Mouse (Mus musculus) Muller cell, postnatal 12 days (primary cell): ENCODE measurements around the gene Tpd52l2.
A peak's percentile ranks its signal among the peaks of the same experiment; 100 is the strongest.

ENCODE experiments used
- DNase-seq: peaks from one replicate; pipeline ENCODE4 v3.0.0-alpha.2; 2015; ENCODE audit errors: inconsistent ontology term

Tpd52l2 gene

GRCm38 (mm10) chr2:181496831-181497547 is at the start of gene Tpd52l2:
Gene Tpd52l2 (plus strand): TSS chr2:181497142.
- DNase-seq = peak; percentile 95

GRCm38 (mm10) chr2:181452181-181452580 is 44.8 kb upstream of the Tpd52l2 start:
- DNase-seq = no peak

GRCm38 (mm10) chr2:181453274-181453673 is 43.7 kb upstream of the Tpd52l2 start:
- DNase-seq = no peak

GRCm38 (mm10) chr2:181455899-181456298 is 41.0 kb upstream of the Tpd52l2 start:
- DNase-seq = no peak

- DNase-seq = peak; percentile 21
Measured at GRCm38 (mm10) chr2:181457831-181458230, 39.1 kb upstream of the Tpd52l2 start.

GRCm38 (mm10) chr2:181458411-181459152 is 38.4 kb upstream of the Tpd52l2 start:
- peak; percentile 35 for DNase-seq

- peak; percentile 91 for DNase-seq
Measured at GRCm38 (mm10) chr2:181459153-181459672, 37.7 kb upstream of the Tpd52l2 start, which contains the start of gene Zbtb46. Gene Zbtb46 (minus strand): TSS chr2:181459426.

- peak; percentile 77 for DNase-seq
Measured at GRCm38 (mm10) chr2:181459673-181460621, 37.0 kb upstream of the Tpd52l2 start.

GRCm38 (mm10) chr2:181461536-181462100 is 35.3 kb upstream of the Tpd52l2 start:
- DNase-seq = no peak

- no peak for DNase-seq
Measured at GRCm38 (mm10) chr2:181462604-181463003, 34.3 kb upstream of the Tpd52l2 start.

- peak; percentile 58 for DNase-seq
Measured at GRCm38 (mm10) chr2:181463008-181463738, 33.8 kb upstream of the Tpd52l2 start.

GRCm38 (mm10) chr2:181465423-181465822 is 31.5 kb upstream of the Tpd52l2 start:
- DNase-seq = no peak

- no peak for DNase-seq
Measured at GRCm38 (mm10) chr2:181470285-181470684, 26.7 kb upstream of the Tpd52l2 start.

GRCm38 (mm10) chr2:181471246-181471645 is 25.7 kb upstream of the Tpd52l2 start:
- DNase-seq = no peak

- peak; percentile 32 for DNase-seq
Measured at GRCm38 (mm10) chr2:181472256-181472827, 24.6 kb upstream of the Tpd52l2 start.

- no peak for DNase-seq
Measured at GRCm38 (mm10) chr2:181483120-181483519, 13.8 kb upstream of the Tpd52l2 start.

- DNase-seq = no peak
Measured at GRCm38 (mm10) chr2:181483562-181484318, 13.2 kb upstream of the Tpd52l2 start.

GRCm38 (mm10) chr2:181484456-181485233 is 12.3 kb upstream of the Tpd52l2 start:
- DNase-seq = no peak

- DNase-seq = no peak
Measured at GRCm38 (mm10) chr2:181485741-181486140, 11.2 kb upstream of the Tpd52l2 start.
